Mouse (Mus musculus) testis, adult 2 months (tissue): ENCODE measurements around the gene Rdh5.

Source experiments
- CTCF ChIP-seq: fragments of 200-500 bp; IDR thresholded peaks from 2 replicates; pipeline ENCODE4 v1.5.1; 2012; ENCODE audit warnings: low read depth, mild to moderate bottlenecking, inconsistent platforms, low read length, moderate library complexity; ENCODE audit not compliant: control insufficient read depth, insufficient read depth, insufficient replicate concordance
- POLR2A ChIP-seq: fragments of 200-500 bp; IDR thresholded peaks from 2 replicates; pipeline ENCODE4 v1.6.1; 2012; ENCODE audit warnings: low read depth, mild to moderate bottlenecking, inconsistent platforms, low read length, moderate library complexity; ENCODE audit not compliant: control insufficient read depth

DNA sequence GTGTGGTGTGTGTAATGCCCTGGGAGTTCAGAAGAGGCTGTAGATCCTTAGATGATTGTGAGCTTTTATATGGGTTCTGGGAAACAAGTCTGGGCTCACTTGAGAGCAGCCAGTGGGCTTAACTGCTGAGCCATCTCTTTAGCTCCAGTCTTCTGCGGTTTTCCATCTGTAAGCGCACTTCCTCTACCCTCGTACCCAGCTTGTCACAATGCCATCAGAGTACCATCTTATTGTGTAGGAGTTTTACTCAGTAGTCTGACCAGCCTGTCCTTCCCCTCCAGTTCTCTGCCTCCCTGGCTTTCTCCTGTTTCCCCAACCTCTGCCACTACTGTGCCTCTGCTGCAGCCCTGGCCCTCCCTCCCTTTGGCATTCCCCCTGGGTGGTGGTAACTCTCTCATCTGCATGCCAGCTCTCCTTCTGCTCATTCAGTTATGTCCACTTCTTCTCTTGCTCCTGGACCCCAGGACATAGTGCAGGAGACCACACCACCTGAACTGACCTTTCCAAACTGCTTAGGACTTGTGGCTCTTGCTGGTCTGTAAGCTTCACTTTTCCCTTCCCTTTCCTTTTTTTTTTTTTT is 20.2 kb downstream of the Rdh5 start:
- TF ChIP-seq CTCF (no peak), POLR2A (no peak)
